Mouse (Mus musculus) heart, embryonic 16.5 days (tissue): ENCODE data around the gene Aurkaip1. TPM values are rescaled to one million over a fixed set of nuclear protein-coding genes. Genes with fewer than 3 reads are reported as not detected.
A peak's percentile ranks its signal among the peaks of the same experiment; 100 is the strongest.
"Not testable (repeated sequence)": the region's sequence is repeated elsewhere in the genome, so short reads cannot be mapped to it uniquely, and the experiment has no call there.

ENCODE experiments used
- ATAC-seq: fragments of 200-750 bp; cut with Nextera tagmentation; replicated peaks from 2 replicates; pipeline ENCODE4 v1.8.0; 2017; ENCODE audit warnings: moderate number of reproducible peaks; ENCODE audit not compliant: insufficient read depth, low FRiP score; ENCODE audit errors: extremely low read depth
- H3K27ac ChIP-seq: fragments of 300-500 bp; sonication (generic); 2 replicates; pipeline ENCODE4 v1.5.1; 2014; ENCODE audit warnings: mild to moderate bottlenecking, low read length, control low read depth, moderate library complexity
- H3K27me3 ChIP-seq: fragments of 300-500 bp; sonication (generic); 2 replicates; pipeline ENCODE4 v1.6.1; 2014; ENCODE audit warnings: low read length, mixed read lengths; ENCODE audit not compliant: control insufficient read depth, insufficient read depth
- H3K36me3 ChIP-seq: fragments of 300-500 bp; sonication (generic); 2 replicates; pipeline ENCODE4 v1.6.1; 2014; ENCODE audit not compliant: control insufficient read depth, insufficient read depth
- H3K4me1 ChIP-seq: fragments of 300-500 bp; sonication (generic); 2 replicates; pipeline ENCODE4 v1.6.1; 2014; ENCODE audit warnings: low read length, mixed read lengths; ENCODE audit not compliant: control insufficient read depth, insufficient read depth
- H3K4me2 ChIP-seq: fragments of 300-500 bp; sonication (generic); 2 replicates; pipeline ENCODE4 v1.6.1; 2014; ENCODE audit warnings: low read depth, mild to moderate bottlenecking, control low read depth, low read length
- H3K4me3 ChIP-seq: fragments of 300-500 bp; sonication (generic); 2 replicates; pipeline ENCODE4 v1.5.1; 2014; ENCODE audit warnings: mild to moderate bottlenecking, control low read depth, low read length
- H3K9ac ChIP-seq: fragments of 300-500 bp; sonication (generic); 2 replicates; pipeline ENCODE4 v1.6.1; 2014; ENCODE audit warnings: low read length, control low read depth
- H3K9me3 ChIP-seq: fragments of 300-500 bp; sonication (generic); replicated peaks from 2 replicates; pipeline ENCODE4 v1.6.1; 2016; ENCODE audit warnings: low read length; ENCODE audit not compliant: control insufficient read depth
- WGBS: fragments of 180-500 bp; shearing (Covaris S2); extraction: QIAGEN DNeasy Blood & Tissue Kit; methylation state at CpG from one replicate; pipeline ENCODE4 v1.1.7; 2014; 5-methylcytosine and 5-hydroxymethylcytosine counted together
- polyA plus RNA-seq: library from polyadenylated mRNA; unstranded; fragments of >200 nt; fragmentation: Nextera tagmentation; extraction: Ambion mirVana; gene quantifications from 2 replicates; pipeline ENCODE4 v1.2.1, GENCODE M21; 2015

The Aurkaip1 gene
- 124 and 132 TPM in 2 replicates for polyA plus RNA-seq

DNA sequence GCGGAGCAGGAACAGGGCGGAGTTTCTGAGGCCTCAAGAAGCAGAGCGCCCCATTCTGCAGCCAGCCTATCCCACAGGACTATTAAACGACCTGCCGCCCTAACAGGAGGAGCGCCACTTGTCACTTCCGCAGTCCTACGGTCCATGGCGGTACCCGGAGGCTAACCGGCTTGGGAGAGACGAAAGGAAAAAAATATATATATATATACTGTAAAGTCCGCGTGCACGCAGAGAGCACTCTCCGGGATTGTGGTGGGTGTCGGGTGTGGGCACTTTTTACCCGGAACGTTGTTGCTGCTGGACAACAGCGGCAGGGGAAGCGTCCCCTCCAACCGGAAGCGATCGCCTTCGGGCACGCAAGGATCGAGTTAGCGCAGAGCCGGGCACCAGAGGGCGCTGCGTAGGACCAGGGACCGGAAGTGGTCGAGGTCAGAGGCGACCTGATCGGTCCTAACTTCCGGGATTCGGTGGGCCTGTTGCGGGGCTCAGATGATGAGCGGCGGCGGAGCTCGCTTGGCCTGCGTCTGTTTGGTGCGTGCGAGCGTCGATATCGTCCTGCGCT is at the start of gene Aurkaip1:
Aurkaip1 (plus strand) TSS at position 68 of the 562 bp plus-strand sequence.
- Histone ChIP-seq H3K9me3 (no peaks in the 10 kb centered on the region), H3K4me1 (peaks cover 15% of the 10 kb centered on the region), H3K4me2 (peak within 1 kb of the TSS; percentile 90), H3K36me3 (peaks cover 13% of the 10 kb centered on the region), H3K9ac (peak within 1 kb of the TSS; percentile 85), H3K27ac (peak within 1 kb of the TSS; percentile 94), H3K4me3 (peak within 1 kb of the TSS; percentile 66), H3K27me3 (no peaks in the 10 kb centered on the region)
- WGBS: under 1% methylated on average over 49 of the region's 49 CpGs
- ATAC-seq: peak; percentile 92

DNA sequence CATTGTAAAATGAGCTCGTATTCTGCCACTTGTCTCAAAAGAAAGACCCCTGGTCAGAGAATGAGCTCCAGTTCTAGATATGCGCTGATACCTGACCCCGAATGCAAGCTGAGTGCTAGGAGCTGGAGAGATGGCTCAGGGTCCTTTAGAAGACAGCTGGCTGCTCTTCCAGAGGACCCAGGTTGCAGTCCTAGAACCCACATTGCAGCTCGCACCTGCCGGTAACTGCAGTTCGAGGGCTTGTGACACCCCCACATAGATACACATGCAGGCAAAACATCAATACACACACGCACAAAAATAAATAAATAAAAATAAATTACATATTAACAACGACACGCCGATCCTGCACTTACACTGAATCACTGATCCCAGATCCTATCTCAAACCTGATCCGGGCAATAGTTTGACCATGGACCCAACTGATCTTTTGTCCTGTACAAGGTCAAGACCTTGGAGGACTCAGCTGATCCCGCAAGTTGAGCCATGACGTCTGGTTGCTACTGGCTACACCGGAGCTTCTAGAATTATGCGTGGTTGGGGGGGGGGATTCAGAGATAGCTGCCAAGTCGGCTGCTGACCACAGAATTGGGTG is 47.5 kb upstream of the Aurkaip1 start:
- Histone ChIP-seq H3K9ac (peak overlapping the region; percentile 86), H3K4me1 (peaks cover 26% of the 10 kb centered on the region), H3K27ac (peak overlapping the region; percentile 87), H3K9me3 (no peaks in the 10 kb centered on the region), H3K4me3 (peak overlapping the region; percentile 69), H3K27me3 (no peaks in the 10 kb centered on the region), H3K36me3 (no peaks in the 10 kb centered on the region), H3K4me2 (peak overlapping the region; percentile 87)
- peak; percentile 16; the same call in 1 of the 2 replicates for ATAC-seq
- 32% methylated on average over 16 of the region's 16 CpGs for WGBS

DNA sequence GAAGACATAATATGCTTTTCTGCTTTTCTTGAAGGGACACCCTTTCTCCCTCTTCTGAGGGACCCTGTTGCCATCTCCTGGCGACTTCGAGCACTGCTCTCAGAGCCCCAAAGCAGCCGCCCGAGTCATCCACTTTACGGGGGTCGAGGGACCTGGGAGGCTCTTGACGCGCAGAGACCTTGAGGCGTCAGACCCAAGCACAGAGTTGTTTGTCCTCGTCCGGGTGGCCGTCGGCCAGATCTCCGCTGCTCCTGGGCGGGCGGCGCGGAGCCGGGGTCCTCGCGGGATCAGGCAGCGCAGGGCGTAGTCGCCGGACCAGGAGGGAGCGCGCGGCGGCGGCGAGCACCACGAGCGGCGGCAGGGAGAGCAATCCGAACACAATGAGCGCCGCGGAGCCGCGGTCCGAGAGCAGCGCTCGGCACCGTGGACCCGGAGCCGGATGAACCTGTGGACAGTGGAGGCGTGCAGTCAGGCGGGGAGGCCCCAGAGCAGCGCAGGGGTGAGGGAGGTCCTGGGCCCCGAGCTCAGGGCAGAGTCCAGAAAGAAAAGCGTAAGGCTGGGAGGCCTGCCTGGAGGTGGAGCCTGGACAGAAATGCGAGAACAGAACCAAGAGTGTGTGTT is 46.9 kb upstream of the Aurkaip1 start:
- no peaks in the 10 kb centered on the region for H3K36me3 ChIP-seq
- H3K4me3 ChIP-seq: peak overlapping the region; percentile 69
- peaks cover 26% of the 10 kb centered on the region for H3K4me1 ChIP-seq
- peak; percentile 74 for ATAC-seq
- peak overlapping the region; percentile 87 for H3K27ac ChIP-seq
- no peaks in the 10 kb centered on the region for H3K9me3 ChIP-seq
- WGBS: under 1% methylated on average over 52 of the region's 52 CpGs
- H3K9ac ChIP-seq: peak overlapping the region; percentile 86
- H3K27me3 ChIP-seq: no peaks in the 10 kb centered on the region
- peak overlapping the region; percentile 87 for H3K4me2 ChIP-seq

DNA sequence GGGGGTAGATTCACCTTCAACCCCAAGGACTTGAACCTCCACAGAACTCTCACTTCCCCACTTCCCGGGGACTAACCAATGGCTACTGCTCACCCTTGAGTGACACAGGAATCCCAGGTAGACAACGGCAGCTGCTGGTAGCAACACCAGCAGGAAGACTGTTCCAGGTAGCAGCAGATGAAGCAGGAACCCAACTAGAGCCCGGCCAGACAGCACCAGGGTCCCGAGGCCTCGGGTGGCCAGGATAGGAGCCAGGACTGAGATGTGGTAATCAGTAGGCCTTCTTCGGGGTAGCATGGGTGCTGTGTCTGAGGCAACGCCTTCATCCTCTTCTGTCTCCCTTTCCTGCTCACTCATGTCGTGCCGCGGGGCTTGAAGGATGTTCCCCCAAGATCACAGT is 45.8 kb upstream of the Aurkaip1 start:
- peak overlapping the region; percentile 37 for H3K4me2 ChIP-seq
- H3K4me3 ChIP-seq: no peak overlapping the region
- ATAC-seq: no peak
- H3K9me3 ChIP-seq: no peaks in the 10 kb centered on the region
- H3K36me3 ChIP-seq: no peaks in the 10 kb centered on the region
- peaks cover 23% of the 10 kb centered on the region for H3K4me1 ChIP-seq
- 57% methylated on average over 10 of the region's 10 CpGs for WGBS
- H3K27ac ChIP-seq: peak overlapping the region; percentile 38; the same call in 1 of the 2 replicates
- H3K9ac ChIP-seq: peak overlapping the region; percentile 46; the same call in 1 of the 2 replicates
- H3K27me3 ChIP-seq: no peaks in the 10 kb centered on the region

DNA sequence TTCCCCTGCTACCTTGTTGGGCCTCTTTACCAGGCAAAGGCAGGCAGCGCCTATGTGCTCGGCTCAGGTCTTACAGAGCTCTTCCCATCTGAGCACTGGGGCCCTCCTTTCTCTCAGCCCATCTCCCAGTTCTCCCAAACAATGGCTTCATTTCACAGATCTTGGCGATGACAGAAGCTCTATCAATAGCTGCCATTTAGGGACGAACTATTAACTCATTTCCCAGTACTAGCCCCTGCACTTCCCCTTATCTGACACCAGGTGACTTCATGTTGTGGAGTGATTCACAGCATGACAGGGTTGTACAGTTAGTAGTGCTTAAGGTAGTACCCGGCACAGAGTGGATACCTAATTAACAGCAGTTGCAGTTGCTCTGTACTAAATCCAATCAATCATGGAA is 45.3 kb upstream of the Aurkaip1 start, which contains the start of gene Tmem88b:
Tmem88b (minus strand) TSS at position 56 of the 400 bp plus-strand sequence.
- WGBS: 38% methylated on average over 5 of the region's 5 CpGs
- H3K9me3 ChIP-seq: no peaks in the 10 kb centered on the region

DNA sequence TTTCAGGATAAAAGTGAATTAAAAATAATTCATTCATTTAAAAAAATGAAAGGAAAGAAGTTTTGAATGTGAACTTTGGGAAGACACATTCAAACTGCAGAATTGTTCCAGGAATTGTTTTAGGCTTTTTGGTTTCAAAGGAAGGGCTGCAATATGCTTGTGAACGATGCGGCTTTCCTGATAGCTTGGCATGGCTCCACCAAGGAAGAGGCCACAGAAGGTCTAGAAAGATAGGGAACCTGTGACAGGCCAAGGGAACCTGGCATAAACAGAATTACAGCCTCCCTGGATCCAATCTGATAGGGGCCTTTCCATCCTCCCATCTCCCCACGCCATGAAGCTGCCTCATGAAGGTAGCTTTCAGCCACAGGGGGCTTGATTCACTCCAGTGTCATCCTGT is 42.8 kb upstream of the Aurkaip1 start:
- peaks cover 16% of the 10 kb centered on the region for H3K4me1 ChIP-seq
- WGBS: 60% methylated on average over 3 of the region's 3 CpGs
- no peak overlapping the region for H3K9ac ChIP-seq
- no peak overlapping the region for H3K27ac ChIP-seq
- no peaks in the 10 kb centered on the region for H3K27me3 ChIP-seq
- ATAC-seq: no peak
- H3K4me2 ChIP-seq: no peak overlapping the region
- H3K9me3 ChIP-seq: no peaks in the 10 kb centered on the region
- H3K36me3 ChIP-seq: no peaks in the 10 kb centered on the region
- H3K4me3 ChIP-seq: no peak overlapping the region

More for the DNA sequence above, 45.3 kb upstream of the Aurkaip1 start, which contains the start of gene Tmem88b:
- H3K9ac ChIP-seq: peak within 1 kb of the TSS; percentile 86
- peak within 1 kb of the TSS; percentile 69 for H3K4me3 ChIP-seq
- ATAC-seq: no peak
- H3K4me1 ChIP-seq: peaks cover 20% of the 10 kb centered on the region
- H3K27ac ChIP-seq: peak within 1 kb of the TSS; percentile 38; the same call in 1 of the 2 replicates
- H3K4me2 ChIP-seq: peak within 1 kb of the TSS; percentile 87
- no peaks in the 10 kb centered on the region for H3K27me3 ChIP-seq
- no peaks in the 10 kb centered on the region for H3K36me3 ChIP-seq

DNA sequence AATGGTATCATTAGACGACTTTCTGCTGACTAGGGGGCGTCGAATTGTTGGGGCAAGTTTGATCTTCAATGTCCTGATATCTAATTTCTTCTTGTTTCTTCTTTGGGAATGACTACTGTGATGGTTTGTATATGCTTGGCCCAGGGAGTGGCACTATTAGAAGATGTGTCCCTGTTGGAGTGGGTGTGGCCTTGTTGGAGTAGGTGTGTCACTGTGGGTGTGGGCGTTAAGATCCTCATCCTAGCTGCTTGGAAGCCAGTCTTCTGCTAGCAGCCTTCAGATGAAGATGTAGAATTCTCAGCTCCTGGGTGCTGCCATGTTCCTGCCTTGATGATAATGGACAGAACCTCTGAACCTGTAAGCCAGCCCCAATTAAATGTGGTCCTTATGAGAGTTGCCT is 42.2 kb upstream of the Aurkaip1 start:
- ATAC-seq, H3K27ac ChIP-seq, H3K4me3 ChIP-seq, H3K27me3 ChIP-seq, H3K4me2 ChIP-seq, H3K9ac ChIP-seq, H3K36me3 ChIP-seq, H3K9me3 ChIP-seq: not testable (repeated sequence)
- WGBS: 78% methylated on average over 4 of the region's 4 CpGs
- H3K4me1 ChIP-seq: peaks cover 11% of the 10 kb centered on the region

DNA sequence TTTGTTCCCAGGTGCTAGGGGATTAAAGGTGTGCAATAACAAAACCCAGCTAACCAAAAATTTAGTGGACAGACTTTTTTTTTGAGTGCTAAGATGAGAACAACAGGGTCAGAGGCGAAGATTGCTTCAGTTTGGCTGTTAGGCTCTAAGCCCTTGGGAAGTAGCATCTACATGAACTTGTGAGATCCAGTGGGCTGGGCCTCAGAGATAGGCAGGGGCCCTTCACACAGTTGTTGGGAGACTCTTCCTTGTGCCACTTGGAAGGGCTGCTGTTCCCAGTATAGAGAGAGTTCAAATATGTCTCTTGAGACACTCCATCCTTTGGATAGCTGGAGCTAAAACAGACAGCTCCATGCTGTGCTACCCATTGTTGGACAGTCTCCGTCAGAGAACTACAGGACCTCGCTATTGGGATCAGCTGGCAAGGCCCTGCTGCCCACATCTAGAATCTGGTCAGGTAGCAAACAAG is 41.0 kb upstream of the Aurkaip1 start, which contains the start of gene Ankrd65:
Ankrd65 (plus strand) TSS at position 419 of the 469 bp plus-strand sequence.
- WGBS: 84% methylated on average over 3 of the region's 3 CpGs
- Histone ChIP-seq H3K4me2 (no peak within 1 kb of the TSS), H3K9ac (no peak within 1 kb of the TSS), H3K36me3 (no peaks in the 10 kb centered on the region), H3K4me1 (peaks cover 8% of the 10 kb centered on the region), H3K27me3 (no peaks in the 10 kb centered on the region), H3K9me3 (no peaks in the 10 kb centered on the region), H3K4me3 (no peak within 1 kb of the TSS), H3K27ac (no peak within 1 kb of the TSS)
- ATAC-seq: no peak
